Mouse (Mus musculus) right cerebral cortex, adult 18-20 months (tissue): ENCODE measurements around the gene Snap29.

ENCODE experiments used
- DNase-seq: peaks from one replicate; pipeline ENCODE4 v3.0.0; 2022; ENCODE audit warnings: mixed read lengths

Snap29 gene

GRCm38 (mm10) chr16:17474761-17475160, 69.0 kb downstream of the Snap29 start:
- DNase-seq: no peak

GRCm38 (mm10) chr16:17475326-17475725, 69.5 kb downstream of the Snap29 start:
- no peak for DNase-seq

- no peak for DNase-seq
Observed at GRCm38 (mm10) chr16:17478331-17478943, 72.7 kb downstream of the Snap29 start.
